Mouse (Mus musculus) kidney, adult 8-10 months (tissue): ENCODE results near the gene Fam173b.

Source experiments
- DNase-seq, 2 experiments: peaks; one replicate each; pipeline ENCODE4 v3.0.0; 2022

Fam173b gene

DNA sequence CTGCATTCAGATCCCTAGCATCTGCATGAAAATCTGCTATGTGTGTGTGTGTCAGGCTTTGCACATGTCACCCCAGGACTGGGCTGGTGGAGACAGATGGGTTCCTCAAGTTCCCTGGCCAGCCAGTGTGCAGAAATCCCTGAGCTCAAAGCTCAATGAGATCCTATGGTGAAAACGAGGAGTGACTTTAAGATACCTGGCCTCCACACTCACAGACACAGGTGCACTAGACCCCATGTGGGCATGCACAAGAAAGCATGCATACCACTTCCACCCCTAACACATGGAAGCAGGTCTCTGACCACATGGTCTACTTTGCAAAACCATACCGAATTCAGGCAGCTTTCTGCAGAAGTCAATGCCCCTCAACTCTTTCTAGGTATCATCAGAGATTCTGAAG lies 13.9 kb upstream of the Fam173b start:
- DNase-seq: no peak

DNA sequence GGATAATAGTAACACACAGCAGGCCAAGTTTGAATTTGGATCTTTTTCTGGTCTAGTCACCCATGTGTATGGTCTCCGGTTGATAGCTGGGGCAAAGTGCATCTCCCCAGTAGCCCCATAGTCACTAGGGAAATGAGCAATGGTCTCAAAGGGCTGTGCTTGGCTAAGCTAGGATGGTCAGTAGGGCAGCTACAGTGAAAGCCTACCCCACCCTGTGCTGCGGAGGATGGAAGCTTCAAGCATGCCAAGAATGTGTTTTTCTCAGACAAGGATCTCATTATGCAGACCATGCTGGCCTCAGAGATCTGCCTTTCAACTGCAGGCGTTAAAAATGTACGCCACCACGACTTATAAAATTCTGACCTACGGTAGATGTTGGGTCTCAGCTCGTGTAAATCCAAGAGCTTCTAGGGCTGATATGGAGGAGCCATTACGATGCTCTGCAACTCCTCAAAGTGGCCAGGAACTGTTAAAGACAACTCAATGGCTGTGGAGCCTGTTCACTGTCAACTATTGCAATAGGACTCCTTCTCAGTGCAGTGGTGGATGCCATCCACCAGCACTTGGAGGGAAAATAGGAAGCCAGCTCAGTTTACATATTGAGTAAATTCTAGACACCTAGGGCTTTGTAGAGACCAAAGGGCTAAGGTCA lies 12.5 kb upstream of the Fam173b start:
- DNase-seq: peak in 1 of 2 experiments; percentile 33

DNA sequence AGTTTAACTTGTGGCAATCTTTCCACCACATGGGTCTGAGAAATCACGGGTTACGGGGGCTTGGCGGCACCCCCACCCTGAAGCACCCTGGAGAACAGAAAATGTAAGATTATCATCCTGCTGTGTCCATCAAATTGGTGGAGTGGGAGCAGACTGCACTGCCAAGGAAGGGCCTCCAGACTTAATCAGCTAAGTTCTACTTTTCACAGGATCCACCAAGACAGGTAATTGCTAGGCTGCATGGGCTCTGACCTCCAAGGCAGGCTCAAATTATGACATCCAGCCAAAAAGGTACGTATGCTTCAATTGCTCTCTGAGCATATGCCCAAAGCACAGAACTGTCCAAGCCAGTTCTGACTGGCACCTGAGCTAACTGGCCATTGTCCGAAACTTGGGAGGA lies 11.5 kb upstream of the Fam173b start:
- no peak for DNase-seq

DNA sequence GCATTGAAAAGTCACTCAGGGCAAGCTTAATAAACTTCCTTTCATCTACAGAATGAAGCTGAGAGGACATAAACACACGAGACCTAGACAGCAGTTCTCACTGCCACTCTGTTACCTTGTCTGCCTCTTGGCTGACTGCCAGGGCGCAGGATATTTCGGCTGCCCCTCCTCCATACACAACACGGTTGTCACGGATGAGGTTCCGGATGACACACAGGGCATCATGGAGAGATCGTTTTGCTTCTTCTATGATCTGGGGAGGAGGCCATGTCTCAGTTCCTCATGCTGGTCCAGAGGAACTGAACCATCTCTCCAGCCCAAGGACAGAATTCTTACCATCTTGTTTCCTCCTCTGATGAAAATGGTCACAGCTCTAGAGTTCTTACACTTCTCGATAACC lies 9.1 kb upstream of the Fam173b start:
- no peak for DNase-seq

DNA sequence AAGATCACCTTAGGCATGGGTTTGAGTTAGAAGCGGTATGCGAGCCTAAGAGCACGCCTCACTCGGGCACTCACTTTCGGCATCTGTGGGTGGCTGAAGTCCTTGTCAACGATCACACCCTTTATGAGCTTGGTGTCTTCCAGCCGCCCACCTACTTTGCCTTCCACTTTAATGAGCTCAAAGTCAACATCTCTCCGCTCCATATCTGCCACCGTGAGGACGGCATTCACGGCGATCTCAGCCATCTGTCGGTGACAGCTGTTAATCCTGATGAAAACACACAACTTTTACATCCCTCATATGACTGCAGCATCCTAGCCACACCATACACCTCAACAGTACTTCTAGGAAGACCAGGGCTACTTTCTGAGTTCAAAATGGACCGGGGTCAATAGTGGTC lies 7.4 kb upstream of the Fam173b start:
- DNase-seq: no peak

DNA sequence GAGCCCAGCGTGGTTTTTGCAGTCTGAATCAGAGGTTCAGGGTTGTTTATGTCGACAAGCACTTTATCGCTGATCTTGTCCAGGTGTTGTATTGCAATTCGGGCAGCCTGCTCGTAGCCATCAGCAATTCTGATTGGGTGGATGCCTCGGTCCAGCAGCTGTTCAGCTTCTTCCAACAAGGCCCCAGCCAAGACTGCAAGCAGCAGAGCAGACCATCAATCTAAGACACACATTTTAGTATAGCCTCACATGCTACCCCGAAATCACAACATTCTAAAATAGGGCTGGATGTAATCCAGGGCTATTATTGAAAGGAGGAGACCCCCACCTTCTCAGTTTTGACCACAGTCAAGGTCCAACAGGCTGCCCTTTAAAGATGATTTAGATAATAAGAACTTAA lies 6.0 kb upstream of the Fam173b start:
- DNase-seq: no peak

DNA sequence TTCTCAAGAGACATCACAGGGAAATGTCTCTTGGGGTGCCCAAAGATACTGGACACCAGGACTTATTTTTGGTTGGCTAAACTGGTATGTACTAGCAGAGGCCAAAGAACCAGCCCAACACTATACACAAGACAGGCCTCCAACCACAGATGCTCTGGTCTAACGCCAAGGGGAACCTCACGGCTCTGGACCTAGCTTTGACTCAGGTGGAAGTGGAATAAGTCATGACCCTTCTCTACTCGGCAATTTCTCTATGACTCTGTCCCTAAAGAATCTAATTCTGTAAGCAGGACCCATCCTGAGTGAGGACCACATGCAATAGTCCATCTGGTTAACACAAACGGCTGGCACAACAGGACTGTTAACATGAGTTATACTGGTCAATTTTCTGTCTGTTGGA lies 1.8 kb upstream of the Fam173b start:
- no peak for DNase-seq

DNA sequence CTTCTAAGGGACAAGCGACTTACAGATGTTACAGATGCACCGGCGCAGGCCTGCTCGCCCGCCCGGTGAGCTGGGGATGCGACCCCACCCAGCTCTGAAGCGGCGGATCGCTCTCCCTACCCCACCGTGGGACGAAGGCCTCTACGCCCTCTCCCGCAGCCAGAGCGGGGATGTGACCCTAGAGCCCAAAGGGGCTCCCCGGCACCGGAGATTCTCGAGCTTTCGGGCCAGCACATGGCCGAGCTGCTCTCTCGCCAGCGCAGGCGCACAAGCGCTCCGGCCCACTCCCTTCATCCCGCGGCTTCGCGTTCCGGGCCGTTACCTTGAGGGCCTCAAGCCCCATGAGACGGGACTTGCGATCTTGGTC lies 390 bp upstream of the Fam173b start:
- no peak for DNase-seq

DNA sequence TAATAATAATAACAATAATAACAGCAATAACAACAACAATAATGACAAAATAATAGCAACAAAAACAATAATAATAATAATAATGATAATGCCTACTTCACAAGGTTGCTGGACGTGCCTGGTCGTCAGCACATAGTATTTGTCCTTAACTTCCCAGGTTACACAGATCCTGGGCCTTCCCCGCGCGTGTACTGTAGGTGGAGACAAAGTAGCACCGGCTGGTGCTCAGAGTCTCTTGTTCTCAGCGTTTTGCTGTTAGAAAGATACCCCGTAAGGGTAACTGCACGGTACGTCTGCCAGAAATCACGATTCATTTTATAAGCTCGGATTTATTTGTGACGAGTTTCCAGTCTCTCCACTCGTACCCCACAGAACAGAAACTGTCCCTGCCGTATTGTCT lies 774 bp downstream of the Fam173b start:
- DNase-seq: peak; percentile 44 to 63

DNA sequence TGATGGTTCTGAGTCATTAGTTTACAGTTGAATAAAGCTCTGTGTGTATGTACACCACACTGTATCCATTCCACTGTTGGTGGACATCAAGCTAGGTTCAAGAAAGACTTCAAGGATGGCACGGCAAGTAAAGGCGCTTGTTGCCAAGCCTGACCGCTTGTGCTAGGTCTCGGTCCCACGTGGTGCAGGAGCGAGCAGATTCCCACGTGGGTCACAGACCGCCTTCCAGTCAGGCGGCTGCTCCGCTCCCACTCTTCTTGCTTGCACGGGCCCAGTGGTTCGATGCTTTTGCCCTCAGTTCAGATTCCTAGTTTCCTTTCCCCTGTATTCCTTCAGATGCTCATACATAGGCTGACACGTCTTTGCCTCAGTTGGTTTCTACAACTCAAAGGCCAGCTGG lies 1.5 kb downstream of the Fam173b start:
- DNase-seq: no peak

DNA sequence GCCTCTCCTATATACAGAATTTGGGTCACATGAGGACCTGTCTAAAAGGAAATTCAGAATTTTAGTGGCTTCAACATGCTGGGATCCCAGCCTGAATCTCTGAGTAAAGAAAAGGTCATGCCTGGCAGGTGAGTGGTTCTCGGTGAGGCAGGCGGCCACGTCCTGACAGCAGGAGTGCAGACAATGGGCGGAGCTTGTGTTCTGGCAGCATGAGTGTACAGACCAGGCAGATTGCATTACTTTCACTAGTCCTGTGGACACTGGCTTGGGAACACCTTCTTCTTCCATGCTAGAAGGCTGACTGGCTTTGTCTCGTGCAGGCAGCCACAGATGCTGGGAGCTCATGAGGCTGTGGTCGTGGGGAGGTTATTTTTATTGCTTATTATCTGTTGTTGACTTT lies 5.2 kb downstream of the Fam173b start:
- peak; percentile 46 to 58 for DNase-seq

DNA sequence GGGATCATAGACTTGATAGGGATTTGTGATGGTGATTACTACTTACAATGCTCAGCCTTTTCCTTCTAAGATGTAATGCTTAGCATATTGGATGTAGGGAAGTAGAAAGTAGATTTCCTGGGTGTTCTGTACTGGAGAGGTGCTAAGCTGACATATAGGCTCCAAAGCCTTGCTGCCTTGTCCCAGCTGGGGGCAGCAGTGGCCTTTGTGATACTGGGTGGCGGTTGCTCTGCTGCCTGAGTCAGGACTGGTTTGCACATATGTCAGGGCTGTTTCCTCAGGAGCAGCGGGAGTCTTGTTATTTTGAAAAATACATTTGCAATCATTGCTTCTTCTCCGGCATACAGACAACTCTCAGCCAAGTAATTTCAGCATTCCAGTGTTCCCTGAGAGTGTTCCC lies 9.4 kb downstream of the Fam173b start:
- DNase-seq: no peak

DNA sequence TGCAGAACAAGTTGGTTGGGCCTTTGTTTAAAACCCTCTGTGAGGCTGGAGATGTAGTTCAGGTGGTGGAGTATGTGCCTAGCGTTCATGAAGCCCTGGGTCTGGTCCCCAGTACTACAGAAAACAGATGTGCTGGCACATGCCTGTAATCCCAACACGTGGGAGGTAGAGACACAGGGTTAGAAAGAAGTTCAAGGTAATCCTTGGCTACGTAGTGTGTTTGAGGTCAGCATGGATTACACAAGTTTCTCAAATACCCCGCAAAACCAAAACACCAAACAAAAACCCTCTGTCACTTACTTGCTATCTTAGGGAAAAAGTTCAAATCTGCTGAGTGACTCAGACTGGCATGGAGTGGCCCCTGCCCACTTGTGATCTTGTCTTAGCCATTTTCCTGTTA lies 10.3 kb downstream of the Fam173b start:
- DNase-seq: no peak

DNA sequence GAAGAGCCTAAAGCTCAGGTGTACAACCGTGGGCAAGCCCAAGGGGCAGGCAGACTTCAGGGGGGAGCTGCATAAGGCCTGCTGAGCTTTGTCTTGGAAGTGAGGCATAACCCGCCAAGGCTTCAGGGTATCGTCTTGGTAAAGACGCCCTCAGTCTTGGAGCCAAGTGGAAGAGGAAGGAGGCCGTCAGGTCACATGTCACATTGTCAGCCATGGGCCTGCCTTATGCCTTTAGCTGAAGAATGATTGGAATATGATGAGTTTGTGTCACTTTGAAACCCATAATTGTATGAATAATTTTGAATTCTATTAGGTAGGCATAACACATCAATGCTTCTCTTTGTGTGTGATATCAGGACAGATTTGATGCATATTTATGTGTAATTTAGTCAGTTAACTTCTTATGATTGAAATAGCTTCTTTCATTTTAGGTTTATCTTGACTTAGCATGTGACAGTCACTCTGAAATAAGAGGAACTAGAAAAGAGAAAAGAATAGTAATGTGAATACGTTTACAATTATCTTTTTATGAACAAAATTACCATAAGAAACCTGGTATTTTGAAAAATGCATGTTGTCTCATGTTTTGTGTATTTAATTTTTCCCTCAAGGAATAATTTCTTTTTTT lies 12.3 kb downstream of the Fam173b start:
- no peak for DNase-seq

DNA sequence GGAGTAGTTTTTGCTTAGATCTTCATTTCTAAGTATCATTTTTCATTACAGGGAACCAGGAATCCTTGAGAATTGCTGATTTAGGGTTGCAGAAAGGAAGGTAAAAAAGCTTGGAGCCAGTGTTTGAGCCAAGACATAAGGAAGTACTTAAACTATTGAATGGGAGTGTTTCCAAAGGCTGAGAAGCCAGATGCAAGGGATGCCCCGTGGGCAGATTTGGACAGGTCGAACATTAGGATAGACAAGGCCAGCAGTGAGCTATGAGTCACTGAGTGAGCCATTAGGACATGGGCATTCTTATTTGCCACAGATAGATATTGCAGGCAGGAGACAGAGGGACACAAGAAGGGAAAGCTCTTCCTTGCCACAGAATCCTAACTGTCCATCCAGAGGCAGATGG lies 13.0 kb downstream of the Fam173b start:
- DNase-seq: no peak

DNA sequence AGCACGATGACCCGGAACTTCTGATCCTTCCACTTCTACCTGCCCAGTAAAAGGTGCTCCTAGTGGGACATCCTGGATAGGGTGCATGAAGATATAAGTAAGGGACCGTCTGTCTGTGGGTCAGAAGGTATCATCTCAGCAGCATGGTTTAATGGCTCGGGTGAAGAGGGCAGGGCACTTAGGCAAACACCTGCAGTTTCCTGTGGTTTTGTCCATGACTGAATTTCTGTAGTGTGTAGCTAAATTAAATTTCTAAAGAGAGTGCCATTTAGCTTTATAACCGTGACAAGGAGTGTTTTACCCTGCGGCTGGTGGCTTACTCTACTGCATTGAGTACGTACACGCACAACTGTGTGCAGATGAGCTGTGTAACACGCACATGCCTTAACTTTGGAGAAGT lies 15.6 kb downstream of the Fam173b start:
- no peak for DNase-seq

DNA sequence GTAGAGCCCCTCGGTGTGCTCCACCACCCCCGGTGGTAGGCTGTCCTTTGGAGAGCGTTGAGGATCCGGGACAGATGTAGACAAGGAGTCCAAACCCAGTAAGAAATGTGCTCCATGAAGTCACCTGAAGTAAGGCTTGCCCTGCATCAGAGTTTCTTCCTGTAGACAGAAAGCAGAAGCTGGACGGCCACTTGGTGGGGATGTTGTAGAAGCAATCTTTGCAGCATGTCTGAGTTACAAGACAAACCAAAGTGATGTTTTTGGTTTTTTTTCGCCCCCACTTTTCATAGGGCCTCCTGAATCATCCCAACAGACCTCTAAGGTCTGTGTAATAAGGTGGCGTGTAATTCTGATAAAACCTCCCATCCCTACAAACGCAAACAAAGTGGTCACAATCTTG lies 17.9 kb downstream of the Fam173b start:
- DNase-seq: no peak

DNA sequence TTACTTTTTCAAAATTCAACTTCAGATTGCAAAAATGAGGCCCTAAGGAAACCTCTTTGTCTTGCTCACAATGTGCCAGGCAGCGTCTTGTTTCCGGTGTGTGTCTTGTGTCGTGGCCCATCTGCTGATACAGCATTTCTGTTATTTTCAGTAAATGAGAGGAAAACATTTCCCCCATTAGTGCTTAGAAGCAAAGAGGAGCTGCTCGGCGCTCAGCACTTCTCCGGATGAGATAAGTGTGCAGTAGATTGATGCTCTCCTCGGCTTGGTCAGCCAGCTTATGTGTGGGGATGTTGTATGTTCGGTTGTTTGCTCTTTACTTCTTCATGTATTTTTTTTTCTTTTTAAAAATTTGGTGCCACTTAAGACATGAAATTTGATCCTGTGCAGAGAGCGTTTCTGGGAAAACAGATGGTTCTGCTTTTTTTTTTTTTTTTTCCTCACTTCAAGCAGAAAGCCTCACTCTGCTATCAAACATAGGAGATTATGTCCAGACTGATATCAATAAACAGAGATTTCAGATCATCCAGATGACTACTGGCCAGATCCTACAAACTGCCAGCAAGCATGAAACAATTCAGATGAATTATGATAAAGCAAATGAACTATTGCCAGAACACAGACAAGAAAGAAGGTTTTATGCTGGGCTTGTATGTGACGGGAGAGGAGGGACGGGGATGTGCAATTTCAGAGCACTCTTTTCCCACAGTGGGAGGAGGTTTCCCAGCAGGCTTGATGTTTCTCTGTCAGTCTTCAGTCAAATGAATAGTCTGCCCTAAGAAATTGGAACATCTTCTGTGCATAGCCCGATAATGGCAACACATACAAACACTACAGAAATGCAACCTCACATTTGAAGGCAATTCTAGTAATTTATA lies 25.9 kb downstream of the Fam173b start:
- no peak for DNase-seq

DNA sequence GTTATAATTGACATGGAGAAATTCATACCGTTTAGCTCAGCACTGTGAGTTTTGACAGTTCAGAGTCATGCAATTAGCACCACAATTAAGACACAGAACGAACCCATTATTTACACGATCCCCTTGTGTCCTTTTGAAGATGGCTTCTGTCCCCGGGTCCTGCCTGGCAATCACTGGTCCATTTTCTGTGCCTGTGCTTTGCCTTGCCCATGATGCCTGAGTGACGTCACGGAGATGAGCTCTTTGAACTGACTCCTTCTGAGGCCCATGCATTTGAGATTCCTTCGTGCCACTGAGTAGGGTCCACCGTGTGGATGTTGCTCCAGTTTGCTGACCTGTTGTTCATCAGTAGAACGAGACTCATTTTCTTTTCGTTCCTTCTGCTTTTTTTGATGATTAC lies 26.5 kb downstream of the Fam173b start:
- no peak for DNase-seq

DNA sequence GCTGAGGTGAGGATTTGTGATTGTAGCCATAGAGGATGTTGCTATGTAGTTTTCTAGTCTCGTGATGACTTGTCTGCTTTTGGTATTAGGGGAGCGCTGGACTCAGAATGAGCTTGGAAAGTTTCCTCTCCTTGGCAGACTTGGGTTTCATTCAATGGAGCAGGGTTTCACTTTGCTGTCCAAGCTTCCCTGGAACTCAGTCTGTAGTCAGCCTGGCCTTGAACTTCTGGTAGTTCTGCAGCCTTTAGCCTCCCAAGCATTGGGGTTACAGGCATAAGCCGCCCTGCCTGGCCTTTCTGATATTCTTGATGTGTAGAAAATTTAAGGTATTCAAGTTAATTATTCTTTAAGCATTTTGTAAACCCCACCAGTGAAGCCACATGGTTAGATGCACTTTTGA lies 27.9 kb downstream of the Fam173b start:
- DNase-seq: no peak

DNA sequence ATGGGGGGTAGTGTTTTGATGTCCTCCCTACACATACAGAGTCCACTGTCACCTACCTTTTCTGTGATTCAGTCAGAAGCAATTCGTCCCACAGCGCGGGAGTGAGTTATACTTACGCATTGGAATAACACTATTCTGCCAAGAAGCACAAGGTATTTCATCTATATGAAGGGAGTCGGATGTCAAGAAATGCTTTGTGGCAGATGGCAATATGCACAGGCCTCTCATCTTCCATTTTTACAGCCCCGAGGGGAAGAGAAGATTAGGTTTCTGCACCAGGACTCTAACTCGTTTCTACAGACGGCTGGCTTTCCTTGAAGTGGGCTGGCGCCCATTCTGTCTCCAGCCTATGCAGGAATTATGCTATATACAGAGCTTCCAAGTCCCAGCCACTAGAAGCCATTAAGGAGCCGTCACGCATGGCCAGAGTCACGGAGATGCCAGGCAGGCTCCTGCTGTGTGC lies 29.8 kb downstream of the Fam173b start:
- DNase-seq: no peak

DNA sequence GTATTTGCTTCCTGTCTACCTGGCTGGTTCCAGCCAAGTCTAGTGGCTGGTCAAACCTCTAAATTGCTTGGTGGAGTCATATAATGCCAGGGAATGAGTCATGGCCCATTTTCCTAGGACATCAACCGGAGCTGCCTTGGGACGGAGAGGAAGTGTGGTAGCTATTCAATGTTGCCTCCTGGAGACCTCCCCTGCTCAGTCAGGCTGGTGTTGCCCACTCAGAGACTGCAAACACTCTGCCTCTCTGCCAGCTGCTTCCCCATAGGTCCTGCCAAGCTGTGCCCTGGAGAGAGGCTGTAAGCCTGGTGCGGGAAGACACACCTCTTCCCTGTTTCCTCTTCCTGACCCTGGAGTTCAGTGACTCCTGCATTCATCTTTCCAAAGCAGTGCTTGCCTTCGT lies 30.8 kb downstream of the Fam173b start:
- no peak for DNase-seq

DNA sequence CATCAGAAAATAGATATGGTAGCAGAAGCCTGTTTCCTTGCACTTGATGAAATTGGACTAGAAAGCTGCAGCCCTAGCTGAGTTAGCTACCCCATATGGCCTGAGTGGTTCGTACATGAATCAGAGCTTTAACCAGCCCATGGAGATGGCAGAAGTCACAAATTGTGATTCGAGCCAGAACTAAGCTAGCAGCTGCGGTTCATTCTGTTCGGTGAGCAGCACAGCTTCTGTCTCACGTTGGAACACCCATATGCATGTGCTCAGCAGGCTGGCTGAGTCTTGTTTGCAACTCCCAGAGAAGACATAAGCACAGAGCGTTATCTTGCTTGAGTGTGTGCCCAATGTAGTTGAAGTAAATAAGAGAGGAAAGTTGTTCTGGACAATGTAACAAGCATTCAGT lies 32.9 kb downstream of the Fam173b start:
- no peak for DNase-seq

DNA sequence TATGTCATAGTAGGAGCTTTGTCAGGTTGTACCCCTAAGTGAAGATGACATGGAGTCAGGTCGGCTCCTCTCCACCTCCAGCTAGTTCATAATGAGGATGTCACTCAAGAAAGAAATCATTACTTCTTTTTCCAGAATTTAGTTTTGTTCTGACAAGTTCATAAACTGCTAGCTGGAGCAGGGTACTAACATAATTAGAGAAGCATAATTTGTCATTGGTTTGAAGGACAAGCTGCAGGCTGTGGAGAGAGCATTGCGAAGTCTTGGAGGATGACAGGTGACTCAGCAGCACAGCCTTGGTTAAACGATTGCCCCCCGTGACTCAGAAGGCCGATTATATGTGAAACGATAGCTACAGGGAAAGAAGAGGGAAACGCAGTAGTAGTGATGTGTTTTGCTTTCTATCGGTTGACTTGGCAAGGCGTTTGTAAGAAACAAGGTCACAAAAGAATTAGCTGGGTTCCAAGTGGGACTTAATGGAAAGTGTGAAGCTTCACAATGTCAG lies 34.5 kb downstream of the Fam173b start:
- no peak for DNase-seq
